Mouse (Mus musculus) central nervous system, embryonic 11.5 days (tissue): Measurements from ENCODE around the gene Ide. TPM values are rescaled to one million over a fixed set of nuclear protein-coding genes. Genes with fewer than 3 reads are reported as not detected.

Experiments used
- polyA plus RNA-seq: library from polyadenylated mRNA; depleted of rRNA; stranded (reverse); fragments of >200 nt; gene quantifications from 2 replicates; pipeline ENCODE4 v1.2.3, GENCODE M21; 2012; rRNA removed

Gene Ide
- 23.9 and 24.8 TPM in 2 replicates for polyA plus RNA-seq

GRCm38 (mm10) chr19:37337752-37338151 is at the start of gene Ide:
Ide (minus strand) TSS chr19:37337852.

DNA sequence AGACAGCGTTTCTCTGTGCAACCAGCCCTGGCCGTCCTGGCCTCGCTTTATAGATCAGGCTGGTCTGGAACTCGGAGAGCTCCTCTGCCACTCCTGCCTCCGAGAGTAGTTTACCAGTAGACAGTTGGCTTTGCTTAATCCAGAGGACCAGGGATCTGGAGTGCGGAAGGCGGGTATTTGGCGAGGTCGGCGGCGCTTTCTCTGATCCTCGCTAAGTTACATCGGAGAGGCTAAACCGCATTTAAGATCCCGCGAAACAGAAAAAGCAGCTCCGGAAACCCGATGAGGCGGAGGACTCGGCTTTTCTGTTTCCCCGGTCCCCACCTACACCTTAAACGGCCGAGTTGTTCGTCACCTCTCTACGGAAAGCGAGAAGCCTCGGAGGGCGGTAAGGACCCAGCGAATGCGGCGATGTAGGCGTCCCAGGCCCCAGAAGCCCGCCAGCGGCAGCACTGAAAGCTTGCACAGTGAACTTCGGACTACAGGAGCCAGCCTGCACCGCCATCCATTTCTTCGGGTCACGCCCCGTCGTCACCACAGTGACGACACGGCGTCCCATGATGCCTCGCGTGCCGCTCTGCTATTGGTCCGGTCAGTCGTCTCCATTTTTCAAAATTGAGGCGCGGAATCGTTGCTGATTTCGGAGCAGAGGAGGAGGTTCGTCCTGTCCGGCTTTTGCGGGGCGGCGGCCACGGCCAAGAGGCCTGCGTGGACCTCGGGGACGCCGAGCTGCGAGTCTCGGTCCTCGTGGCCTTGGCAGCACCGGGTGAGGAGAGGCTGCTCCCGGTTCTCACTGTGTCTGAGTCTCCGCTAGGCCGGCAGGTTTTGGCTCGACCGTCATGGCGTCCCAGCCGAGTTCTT is 38.3 kb upstream of the Ide start, which contains the start of gene Kif11:
Gene Kif11 (plus strand): TSS at position 649 of the 861 bp plus-strand sequence.

Other genes starting within 250 kb of the Ide start
- 89.1 and 119 TPM in 2 replicates for gene March5, start 130.3 kb downstream of the Ide start, polyA plus RNA-seq
- 2.6 and 3.4 TPM in 2 replicates for gene Cpeb3, start 129.3 kb downstream of the Ide start, polyA plus RNA-seq
- gene Kif11, start 38.6 kb upstream of the Ide start, polyA plus RNA-seq = 84.3 and 85.5 TPM in 2 replicates
- gene Hhex, start 97.0 kb upstream of the Ide start, polyA plus RNA-seq = 3.3 and 3.5 TPM in 2 replicates
- gene Exoc6, start 212.6 kb upstream of the Ide start, polyA plus RNA-seq = 7.5 and 8.0 TPM in 2 replicates